Mouse (Mus musculus) thymus, postnatal 14 days (tissue): ENCODE measurements around the gene Plgrkt.
"Not testable (repeated sequence)": the region's sequence is repeated elsewhere in the genome, so short reads cannot be mapped to it uniquely, and the experiment has no call there.

Source experiments
- DNase-seq: peaks from one replicate; pipeline ENCODE4 v3.0.0; 2021

Gene Plgrkt

DNA sequence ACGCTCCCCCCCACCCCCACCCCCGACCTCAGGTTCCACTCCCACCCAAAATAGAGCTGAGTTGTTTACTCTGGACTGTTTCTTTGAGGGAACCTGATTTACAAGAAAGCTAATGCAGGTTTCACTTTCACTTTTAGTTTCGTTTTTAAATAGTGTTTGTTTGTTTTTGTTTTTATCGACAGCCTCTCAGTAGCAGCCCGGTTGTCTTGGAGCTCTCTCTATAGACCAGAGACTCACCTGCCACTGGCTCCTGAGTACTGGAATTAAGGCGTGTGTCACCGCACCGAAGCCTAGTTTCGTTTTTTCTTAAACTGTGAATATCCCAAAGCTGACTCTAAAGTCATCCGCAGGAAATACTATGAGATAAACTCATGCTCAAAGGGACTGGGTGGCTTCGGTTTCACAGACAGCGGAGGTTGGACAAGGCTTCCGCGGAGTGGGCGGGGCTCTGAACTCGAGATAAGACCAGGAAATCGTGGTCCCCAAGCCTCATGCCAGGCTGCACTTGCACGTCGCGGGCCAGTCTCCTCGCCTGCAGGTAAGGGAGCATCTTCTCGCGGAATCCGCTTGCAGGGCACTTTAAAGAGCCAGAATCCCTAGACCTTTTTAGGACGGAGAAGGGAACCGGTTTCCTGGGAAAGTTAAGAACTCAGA, at the start of gene Plgrkt, which contains the start of gene Cd274:
Plgrkt (minus strand) TSS at position 422 of the 654 bp plus-strand sequence.
Cd274 (plus strand) TSS at position 487 of the 654 bp plus-strand sequence.
- peak; percentile 93 for DNase-seq

DNA sequence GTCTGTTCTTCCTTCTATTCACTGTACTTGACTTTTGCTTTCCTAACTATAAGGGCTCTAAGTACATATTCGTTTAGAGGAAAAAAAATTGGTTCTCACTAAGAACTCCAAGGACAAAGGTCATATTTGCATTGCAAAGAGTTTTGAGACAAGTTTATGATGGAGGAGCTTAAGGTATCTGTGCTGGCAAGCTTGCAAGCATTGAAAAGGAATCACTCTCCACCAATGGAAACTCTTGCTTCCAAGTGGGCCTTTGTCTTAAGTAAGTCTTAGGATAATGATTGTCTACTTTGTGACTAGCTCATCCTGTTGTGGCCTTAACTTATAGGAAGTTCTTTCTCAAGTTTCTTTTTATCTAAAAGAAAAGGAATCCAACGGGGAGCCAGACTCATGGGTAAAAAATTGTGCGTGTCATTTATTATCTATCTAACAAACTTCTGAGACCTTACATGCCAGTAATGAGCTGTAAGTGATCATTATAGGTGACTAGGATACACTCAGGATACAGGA, 49.3 kb upstream of the Plgrkt start:
- no peak for DNase-seq

DNA sequence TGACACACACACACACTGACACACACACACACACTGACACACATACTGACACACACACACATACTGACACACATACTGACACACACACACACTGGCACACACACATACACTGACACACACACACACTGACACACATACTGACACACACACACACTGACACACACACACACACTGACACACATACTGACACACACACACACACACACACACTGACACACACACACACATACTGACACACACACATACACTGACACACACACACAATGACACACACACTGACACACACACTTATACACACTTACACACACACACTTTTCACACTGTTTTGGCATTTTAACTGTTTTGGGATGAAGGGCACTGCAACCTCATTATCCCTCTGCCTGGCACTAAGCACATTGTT, 47.7 kb upstream of the Plgrkt start:
- not testable (repeated sequence) for DNase-seq

DNA sequence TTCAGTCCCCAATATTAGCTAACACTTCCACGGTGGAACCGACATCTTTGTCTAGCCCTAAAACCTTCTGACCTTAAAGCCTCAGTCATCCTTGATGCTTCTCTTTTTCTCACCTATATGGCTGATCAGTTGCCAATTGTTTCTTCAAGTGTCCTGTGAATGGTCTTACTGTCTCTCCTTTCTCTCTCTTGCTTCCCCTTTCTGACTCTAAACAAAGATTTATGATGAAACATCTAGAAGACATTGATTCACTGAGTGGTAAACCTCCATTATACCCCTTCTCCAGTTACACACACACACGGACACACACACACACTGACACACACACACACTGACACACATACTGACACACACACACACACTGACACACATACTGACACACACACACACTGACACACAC, 47.3 kb upstream of the Plgrkt start:
- DNase-seq, result no peak

DNA sequence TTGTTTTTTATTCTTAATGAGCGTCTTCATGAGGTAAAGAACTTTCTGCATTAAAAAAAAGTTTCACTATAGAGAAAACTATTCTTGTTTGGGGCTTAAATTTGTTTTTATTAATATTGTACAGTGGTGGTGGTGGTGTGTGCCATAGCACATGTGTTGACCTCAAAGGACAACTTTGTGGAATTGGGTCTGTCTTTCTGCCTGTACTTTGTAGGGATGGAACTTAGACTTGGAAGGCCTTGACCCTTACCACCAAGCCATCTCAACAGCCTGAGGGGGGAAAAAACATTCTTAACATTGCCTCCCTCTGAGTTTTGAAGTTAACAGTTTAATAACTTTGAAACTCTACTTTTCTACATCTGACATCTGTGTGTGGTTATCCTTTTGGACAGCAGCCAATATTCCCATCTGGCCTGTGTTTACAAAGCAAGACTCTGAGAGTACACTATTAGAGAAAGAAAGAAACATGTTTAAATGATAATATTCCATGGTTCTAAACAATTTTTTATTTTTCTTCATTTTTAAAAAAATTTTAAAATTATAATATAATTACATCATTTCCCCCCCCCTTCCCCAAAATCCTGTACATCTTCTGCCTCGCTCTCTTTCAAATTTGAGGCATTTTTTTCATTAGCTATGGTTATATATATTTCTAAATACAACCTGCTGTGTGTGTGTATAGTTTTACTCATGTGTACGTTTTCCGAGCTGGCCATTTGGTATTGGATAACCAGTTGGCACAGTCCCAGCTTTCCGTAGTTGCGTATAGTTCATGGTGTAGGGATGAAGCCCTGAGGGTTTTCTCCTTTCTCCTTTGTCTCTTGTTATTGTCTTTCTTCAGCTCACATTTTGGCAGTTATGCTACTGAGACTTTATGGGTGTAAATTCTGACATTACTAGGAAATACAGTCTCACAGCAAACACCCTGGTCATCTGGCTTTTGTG, 45.6 kb upstream of the Plgrkt start:
- DNase-seq, result no peak

DNA sequence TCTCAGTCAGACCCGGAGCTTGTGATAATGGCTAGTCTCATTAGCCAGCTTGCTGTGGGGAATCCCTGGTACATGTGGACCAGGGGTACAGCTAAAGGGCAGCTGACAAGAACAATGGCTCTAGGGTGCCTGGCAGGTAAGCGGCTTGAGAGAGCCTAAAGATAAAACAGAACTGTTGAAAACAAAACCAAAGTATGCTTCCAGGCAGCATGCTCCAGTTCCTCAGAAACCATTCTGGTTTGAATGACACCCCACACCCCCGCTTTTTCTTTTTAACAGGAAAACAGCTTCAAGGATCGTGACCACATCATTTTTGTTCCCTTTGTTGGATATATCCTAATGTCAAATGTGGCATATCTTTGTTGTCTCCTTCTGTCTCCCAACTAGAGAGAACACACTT, 43.4 kb upstream of the Plgrkt start, which contains the start of gene Pdcd1lg2:
Pdcd1lg2 (plus strand) TSS at position 301 of the 400 bp plus-strand sequence.
- no peak for DNase-seq

DNA sequence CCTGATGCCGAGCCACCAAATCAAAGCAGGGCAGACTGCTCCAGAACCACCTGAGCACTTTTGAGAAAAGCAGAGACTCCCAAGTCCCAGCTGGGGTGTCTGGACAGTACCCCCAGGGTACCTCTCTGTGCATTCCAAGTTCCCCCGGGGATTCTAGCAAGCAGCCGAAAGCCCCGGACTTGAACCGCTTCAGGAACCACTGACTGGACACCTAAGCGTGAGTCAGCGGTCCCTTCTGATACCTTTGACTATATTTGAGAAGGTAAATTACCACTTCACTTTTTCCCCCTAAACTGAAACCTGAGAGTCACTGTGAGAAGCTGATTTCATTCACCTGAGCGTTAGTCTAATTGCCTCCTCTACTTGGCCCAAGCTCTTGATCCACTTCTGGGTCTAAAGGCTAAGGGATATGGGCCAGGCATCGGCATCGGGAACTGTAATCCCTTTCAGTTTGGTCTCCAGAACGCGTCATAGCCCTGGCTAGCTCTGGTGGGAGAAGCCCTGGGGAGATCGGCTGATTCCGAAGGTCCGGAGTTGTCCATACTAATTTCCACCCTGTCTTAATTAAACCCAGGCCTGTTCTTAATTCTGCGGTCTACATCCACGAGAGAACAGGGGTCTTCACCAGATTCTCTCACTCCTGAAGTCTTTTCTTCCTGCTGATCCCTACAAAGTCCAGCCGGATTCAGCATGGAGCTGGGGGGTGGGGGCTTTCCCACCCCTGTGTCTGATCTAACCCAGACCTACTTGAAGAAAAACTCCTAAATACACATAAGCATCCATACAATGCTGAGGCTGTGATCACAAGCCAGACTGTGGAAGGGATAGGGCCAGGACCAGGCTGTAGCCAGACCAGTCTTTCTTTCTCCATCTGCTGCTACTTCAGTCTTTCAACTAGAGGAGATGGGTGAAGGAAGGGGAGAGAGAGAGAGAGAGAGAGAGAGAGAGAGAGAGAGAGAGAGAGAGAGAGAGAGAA, 39.1 kb upstream of the Plgrkt start:
- no peak for DNase-seq

DNA sequence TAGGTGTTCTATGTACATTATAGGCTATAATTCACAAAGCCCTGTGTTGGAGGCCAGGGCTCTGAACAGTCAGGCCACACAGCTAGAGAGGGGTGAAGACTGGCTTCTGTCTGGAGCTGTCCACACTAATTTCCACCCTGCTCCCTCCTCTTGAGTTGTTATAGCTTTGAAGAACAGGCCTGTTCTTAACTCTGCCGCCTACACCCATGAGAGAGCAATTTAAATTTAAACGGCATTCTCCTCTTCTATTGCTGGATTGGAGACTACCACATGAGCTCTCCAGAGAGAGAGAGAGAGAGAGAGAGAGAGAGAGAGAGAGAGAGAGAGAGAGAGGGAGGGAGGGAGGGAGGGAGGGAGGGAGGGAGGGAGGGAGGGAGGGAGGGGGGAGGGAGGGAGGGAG, 38.2 kb upstream of the Plgrkt start:
- DNase-seq, result no peak

DNA sequence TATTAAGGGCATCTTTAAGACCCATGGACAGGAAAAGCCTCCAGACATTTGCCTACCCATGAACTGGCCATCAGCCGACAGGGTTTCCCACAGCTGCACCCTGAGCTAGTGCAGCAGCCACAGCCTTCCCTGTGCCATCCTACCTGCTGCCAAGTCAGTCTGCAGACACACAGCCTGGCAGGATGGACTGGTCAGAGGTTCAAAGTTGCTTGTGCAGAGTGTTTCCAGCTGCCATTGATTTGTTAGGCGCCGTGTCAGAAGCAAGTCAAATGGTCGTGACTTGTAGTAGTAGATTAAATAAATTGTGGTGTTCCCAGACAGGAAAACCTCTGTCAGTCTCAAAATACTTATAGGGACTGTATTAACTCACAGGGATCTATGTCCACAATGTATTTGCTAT, 36.1 kb upstream of the Plgrkt start:
- no peak for DNase-seq

DNA sequence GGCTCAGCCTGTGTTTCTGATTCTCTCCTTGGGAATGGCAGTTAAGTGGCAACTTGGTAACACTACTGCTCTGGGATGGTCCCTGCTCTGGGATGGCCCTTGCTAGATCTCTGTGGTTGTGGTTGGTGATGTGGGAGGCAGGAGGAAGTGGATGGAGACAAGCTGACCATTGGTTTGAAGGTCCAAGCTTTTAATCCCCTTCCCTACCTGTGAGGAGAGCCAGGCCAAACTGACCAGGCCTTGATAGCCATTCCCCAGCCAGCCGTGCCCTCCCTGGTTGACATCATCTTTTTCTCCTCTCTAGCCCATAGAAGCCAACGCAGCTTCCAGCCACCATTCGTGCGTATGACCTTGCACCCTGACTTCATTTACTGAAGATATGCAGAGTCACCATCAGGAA, 35.4 kb upstream of the Plgrkt start:
- DNase-seq, result no peak

DNA sequence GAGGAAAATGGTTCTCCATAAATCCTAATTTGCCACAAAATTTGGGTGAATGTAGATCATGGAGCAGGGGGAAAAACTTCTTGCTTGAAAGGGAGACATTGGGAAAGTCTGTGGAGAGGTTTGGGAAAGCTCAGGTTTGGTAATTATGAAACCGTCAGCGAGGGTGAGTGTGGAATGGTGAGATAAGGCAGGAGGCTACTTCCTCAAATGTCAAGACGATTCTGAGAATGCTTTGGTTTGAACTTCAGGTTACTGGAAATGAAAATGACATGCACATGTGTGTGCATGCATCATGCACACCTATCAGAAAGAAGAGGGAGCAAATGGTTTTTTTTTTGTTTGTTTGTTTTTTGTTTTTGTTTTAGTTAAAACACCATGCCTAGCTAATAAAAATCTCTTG, 33.3 kb upstream of the Plgrkt start:
- no peak for DNase-seq

DNA sequence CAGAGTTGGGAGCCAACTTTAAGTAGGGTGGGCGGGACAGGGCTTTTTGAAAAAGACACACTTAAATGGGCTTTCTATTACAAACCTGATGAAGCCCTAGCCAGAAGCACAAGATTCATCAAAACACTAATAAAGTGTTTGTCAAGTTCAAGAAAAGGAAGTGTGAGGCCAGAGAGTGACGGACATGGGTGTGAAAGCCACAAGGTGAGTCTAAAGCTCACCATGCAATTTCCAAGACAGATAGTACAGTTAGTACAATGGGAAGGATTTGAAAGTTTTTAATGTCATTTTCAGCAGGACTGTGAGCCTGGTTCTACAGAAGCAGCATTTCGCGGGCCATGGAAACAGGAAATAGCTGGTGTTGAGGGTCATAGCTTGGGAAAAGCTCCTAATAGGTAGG, 32.6 kb upstream of the Plgrkt start:
- no peak for DNase-seq

DNA sequence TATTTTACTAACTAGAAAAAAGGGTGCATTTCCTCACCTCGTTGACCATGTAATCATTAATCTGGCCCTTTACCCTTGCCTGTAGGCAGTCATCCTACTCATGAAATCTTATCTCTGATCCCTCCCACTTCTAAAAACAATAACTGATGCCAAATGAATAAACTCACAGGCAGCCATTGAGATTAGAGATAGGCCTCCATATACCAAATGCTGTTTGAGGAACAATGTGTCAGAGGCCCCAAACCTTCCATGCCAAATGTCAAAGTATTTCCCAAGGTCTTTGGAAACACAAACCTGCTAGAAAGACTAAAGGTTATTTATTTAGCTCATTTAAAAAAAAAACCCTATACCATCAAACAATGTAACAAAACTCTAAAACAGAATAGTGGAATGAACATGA, 29.2 kb upstream of the Plgrkt start:
- DNase-seq, result no peak

DNA sequence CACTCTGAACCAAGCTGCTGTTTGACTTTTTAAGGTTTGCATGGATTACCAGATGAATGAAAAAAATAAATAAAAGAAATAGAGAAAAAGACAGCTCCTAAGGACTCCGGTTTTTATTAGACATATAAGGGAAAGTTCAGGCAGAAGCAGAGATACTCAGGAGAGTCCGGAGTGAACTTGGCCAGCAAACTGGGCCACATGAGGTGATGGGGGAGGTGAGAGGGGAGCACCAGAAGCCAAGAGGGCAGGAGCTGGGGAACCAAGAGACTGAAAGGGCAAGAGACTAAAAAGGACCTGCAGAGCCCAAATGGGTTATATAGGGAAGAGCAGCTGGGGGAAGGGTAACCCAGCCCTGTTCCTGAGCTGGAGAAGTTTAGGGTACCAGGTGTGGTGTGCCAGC, 27.5 kb upstream of the Plgrkt start:
- DNase-seq, result no peak

DNA sequence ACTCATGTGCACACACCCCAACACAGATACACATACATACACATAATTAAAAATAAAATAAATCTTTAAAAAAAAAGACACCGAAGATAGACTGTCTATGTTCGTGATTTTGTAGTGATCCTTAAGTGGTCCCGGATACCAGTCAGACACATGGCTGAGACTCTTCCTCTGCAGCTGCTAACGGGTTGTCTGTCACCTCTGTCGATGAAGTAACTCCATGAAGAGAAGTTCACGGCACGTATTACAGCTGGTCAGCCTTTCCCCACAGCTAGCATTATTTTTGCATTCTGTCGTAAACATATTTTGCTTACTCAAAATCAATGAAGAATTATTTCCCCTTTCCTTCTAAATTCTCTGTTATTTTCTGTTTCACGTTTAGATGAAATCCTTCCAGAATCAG, 26.1 kb upstream of the Plgrkt start:
- no peak for DNase-seq

DNA sequence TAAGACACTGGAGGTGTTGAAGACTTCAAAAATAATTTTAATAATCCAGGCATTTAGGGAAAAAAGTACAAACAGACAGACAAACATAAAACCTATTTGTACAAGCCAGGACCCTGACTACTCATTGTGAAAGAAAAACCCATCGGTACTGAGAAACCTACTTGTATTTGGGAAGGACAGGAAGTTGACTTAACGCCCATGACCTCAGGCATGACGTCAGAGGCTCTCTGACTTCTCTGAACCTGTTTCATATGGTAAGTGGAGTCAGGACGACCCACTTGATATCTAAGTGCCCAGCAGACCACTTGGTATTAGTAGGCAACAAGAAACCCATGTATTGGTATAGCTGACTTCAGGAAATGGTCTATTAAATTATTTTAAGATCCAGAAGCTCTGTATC, 24.1 kb upstream of the Plgrkt start:
- DNase-seq, result no peak

DNA sequence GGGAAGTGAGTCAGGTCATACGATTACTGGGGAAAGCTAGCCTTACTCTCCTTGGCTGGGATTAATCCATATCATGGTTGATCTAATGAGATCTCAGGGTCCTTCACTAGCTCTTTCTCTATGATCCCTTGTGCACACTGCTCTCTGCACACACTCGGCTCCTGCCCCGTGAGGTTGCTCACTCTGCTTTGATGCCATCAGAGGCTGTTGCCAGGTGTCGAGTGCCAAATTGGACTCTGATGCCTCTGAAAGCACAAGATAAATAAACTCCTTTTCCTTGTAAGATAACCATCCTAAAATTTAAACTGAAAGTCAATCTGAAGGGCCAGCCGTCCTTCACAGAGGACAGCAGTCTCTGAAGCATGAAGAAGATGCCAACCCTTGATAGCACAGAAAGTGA, 23.3 kb upstream of the Plgrkt start:
- no peak for DNase-seq

DNA sequence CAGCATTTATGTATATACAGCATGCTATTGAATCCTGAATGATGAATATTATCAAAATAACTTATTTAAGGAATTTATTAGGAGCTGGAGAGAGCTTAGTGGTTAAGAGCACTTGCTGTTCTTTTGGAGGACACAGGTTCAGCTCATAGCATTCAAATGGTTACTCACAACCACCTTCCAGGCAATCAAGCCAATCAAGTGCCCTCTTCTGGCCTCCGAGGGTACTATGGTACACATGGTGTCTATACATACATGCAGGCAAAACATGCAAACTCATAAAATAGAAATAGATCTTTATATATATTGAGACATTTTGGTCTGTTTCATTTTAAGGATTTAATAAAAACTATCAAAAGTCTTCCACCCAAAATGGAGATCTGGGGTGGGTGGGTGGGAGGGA, 21.6 kb upstream of the Plgrkt start:
- no peak for DNase-seq

DNA sequence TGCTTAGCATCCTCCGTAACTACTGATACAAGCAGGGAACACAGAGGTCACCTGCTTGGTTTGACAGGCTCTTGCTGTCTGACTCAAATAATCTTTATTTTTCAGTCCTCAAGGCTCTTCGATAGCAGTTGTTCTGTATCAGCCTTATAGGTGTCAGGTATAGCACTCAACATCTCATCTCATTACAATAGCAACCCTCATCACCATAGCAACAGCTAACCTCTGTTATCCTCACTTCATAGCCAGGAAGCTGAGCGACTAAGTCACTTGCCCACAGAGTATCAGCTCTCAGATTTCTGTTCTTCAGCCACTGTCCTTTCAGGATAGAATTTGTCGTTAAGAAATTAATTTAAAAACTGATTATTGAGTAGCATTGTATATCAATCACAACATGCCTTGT, 18.6 kb upstream of the Plgrkt start:
- no peak for DNase-seq

DNA sequence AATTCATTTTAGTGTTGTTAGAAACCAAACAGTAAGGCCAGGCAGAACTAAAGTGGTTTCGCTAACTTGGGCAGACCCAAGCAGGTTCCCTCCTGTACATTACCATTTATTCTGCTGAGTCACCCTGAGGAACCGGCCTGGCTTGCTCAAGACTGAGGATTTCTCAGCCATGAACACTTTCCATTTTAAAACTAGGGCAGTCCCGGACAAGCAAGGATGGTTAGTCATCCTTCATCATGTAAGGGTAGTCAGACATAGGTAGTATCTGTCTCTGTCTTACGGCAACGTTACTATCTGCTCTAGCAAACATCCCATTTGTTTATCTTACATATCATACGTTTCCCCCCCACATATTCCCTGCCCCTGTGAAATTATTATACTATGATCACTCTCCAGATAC, 17.8 kb upstream of the Plgrkt start:
- no peak for DNase-seq

DNA sequence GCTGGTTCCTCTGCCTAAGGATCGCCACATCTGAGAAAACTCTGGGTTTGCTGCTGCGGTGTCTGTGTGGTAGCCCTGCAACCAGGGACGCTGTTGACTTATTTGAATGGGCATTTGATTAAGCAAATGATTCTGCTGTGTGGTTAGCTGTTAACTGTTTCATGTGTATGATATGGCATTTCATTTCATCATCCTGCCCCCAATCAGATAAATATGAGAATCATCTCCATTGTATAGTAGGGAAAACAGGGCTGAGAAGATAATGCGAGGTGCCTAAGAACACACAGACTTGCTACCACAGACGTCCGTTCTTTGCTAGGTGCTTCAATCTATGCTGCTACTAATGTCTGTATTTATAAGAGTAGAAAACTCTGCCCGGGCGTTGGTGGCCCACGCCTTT, 17.2 kb upstream of the Plgrkt start:
- no peak for DNase-seq

DNA sequence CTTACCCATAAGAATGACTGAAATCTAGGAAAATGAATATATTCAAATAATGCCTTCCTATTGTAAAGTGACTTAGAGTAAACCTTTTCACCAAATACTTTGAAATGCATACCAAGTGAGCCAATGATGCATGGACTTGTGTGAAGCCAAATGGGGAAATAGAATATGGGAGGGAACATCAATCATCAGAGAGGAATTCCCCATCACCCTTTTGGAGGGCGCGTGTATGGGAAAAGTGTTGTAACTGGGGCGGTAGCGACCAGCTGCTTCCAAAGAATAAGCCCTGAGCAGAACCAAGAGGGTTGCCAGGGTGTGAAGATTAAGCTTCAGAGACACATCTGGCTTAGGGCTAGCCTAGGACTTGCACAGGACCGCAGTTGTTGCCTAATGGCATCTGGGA, 16.2 kb upstream of the Plgrkt start:
- DNase-seq, result no peak
